Mouse (Mus musculus) gastrocnemius, postnatal 4 days (tissue): ENCODE measurements at regions not wholly inside any gene's neighbourhood (a gene's known extent, or its start where the extent isn't known, plus 50 kb on each side); places are given as distances from the start of the nearest gene placed in this dataset.
"Not testable (repeated sequence)": the region's sequence is repeated elsewhere in the genome, so short reads cannot be mapped to it uniquely, and the experiment has no call there.

Experiments
- DNase-seq, 2 experiments: peaks; one replicate each; pipeline ENCODE4 v3.0.0; 2021 to 2022; ENCODE audit warnings: low spot score in 2 of 2, mixed read lengths in 2 of 2

DNA sequence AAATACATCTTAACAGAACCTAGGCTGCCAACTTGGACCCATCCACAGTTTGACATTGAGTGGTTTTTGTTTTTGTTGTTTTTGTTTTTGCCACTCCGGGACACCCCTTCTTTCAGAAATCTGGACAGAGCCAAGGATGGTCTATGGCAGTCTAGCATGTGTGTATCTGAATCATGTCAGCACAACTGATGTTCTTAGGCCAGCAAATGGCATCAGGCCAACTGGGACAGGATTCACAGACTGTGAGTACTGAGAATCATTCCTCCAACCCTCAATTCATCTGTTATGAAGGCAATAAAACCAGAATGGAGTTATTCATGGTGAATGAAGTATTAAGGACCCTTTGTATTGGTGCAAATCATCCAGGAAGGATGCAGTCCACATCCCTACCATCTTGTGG, 1372.5 kb upstream of the Rag2 start:
- DNase-seq: no peak

DNA sequence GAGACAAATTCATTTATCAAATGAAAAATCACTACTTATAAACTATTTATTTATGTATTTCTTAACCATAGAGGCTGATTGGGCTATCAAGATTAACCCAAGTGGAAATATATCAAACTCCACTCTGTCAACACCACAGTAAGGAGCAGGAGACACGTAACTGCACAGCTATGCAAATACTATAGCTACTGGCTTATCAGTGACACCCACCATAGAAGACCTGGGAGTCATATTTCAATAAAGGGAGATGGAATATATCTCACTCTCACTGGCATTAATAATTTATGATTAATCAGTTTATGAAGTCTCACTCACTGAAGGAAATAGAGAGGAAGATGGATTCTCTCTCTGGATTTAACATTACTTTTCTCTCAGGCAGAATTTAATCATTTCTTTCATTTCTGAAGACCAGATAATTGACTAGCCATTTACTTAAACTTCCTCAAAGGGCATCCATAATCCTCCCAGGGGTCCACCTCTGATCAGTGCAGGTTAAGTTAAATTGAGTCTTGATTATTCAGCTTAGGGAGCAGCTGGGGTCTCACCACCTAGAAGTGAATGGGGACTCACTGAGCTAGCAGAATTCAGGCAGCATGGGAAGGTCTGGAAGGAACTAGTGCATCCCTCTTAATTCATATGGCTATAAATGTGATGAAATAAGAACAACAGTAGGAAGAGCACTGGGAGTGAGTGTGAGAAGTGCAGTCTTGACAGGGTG, 1365.2 kb upstream of the Rag2 start:
- no peak for DNase-seq

DNA sequence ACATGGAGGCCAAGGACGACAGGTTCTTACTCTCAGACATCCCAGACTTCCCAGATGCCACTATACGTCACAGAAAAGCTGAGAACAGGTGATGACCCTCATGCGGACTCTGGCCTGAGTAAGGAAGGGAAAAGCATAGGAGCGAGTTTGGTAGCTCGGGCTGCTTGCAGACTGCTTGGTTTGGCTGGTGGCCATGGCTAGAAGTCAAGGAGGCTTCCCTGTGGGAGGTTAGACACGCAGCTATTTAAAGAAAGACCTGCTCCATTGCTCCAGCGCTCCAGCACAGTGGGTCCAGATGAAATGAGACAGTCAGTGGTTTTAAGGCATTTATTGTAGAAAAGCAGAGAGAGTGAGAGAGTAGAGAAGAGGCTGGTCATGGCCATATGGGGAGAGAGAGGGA, 1318.0 kb upstream of the Rag2 start:
- no peak for DNase-seq

DNA sequence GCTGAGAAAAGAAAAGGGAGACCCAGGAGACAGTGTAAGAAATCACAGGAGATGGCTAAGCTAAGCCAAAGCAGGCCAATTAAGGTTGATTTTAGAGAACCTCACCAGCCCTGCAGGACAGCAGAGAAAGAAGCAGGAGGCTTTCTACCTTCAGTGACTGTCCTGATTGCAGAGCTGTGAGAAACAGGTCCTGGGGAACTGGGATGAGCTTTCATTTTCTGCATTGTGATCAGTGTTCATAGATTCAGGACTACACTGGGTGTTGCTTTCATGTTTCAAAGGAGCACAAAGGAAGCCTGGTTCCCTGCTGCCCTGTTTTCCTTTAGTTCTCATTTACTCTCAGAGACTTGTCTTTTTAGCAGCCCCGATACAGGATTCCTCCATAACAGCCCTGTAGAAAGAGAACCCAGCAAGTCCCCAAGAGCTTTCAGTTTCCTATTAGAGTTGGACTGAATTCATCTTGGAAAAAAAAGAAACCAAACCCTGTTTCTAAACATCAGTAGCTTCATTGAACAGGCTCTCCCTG, 1311.7 kb upstream of the Rag2 start:
- no peak for DNase-seq

DNA sequence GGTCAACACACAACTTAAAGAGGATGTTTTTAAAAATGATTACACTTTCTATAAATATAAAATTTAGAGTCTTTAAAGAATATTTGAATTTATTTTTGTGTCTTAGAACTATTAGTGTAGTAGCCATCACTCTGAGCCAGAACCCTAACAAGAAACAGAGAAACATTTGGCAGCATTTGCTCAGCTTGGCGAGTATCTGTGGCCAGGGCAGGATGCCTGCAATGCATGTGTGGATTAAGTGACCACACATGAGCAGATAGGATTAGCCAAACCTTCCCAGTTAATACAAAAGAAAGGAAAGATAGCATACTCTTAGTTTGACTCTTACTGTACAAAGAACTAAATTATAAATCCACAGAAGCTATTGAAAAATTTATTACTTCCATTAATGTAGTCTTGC, 1304.1 kb upstream of the Rag2 start:
- peak in 1 of 2 experiments; percentile 12 for DNase-seq

DNA sequence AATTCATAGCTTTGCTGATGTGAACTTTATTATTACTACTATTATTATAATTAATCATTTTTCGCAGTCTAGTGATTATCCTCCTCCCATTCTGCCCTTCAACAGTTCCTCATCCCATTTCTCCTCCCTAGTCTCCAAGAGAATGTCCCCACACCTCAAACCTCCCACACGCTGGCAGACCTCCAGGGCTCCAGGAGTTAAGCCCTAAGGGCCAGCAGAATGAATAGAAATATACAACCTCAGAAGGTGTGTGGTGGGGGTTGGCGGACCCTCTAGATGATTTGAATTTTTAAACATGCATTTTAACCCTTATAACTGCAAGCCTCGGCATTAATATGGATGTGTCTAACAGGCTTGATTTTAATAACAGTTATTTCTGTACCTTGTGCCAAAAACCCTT, 1283.8 kb upstream of the Rag2 start:
- no peak for DNase-seq

DNA sequence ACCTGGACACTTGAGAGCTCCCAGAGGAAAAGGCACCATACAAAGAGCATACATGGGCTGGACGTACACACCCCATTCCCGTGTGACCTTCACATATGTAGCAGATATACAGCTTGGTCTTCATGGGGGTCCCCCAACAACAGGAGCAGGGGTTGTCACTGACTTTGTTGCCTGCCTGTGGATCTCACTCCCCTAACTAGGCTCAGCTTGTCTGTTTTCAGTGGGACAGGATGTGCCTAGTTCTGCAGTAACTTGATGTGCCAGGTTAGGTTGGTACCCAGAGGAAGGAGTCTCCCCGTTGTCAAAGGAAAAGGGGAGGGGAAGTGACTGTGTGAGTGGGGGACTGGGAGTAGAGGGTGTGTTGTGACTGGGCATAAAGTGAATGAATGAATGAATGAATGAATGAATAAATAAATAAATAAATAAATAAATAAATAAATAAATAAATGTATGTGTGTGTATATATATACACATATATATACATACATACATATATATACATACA, 1279.5 kb upstream of the Rag2 start:
- no peak for DNase-seq

DNA sequence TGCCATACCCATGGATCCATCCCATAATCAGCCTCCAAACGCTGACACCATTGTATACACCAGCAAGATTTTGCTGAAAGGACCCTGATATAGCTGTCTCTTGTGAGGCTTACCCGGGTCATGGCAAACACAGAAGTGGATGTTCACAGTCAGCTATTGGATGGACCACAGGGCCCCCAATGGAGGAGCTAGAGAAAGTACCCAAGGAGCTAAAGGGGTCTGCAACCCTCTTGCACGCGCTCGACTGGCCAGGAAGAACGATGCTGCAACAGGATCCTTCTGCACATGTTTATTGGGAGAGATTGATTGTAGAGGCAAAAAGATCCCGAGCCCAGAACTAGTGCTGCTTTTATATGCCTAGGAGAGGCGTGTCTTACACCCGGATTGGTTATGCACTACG, 1258.9 kb upstream of the Rag2 start:
- DNase-seq: not testable (repeated sequence)

DNA sequence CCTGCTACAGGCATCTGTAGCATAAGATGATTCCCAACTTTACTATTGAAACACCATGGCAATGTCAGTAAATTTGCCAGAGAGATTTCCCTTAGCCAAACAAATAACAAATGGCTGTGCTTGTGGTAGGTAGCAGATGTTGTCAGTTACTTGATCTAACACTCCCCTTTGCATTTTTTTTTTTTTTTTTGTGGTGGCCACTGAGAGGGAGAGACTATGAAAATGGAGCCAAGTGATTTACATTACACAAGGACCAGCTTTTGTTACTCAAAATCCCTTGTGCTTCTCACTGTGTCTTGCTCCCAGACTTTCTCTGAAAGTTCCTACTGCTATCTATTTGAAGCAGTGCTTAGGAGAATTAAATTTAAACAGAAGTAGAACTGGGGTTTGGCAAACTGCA, 1224.7 kb upstream of the Rag2 start:
- DNase-seq: no peak

DNA sequence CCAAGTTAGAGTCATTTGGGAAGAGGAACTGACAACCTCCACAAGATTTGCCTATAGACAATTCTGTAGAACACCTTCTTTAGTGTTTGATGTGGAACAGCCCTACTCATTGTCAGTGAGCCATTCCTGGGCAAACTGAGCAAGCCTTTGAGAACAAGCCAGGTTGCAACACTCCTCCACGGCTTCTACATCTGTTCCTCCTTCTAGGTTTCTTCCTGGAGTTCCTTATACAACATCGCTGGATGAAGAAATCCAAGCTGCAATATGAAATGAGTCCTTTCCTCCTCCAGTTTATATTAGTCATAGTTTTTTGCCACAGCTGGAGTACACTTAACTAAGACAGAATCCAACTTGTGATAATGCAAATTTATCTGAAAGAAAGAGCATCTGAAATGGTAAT, 1197.9 kb upstream of the Rag2 start:
- DNase-seq: no peak

DNA sequence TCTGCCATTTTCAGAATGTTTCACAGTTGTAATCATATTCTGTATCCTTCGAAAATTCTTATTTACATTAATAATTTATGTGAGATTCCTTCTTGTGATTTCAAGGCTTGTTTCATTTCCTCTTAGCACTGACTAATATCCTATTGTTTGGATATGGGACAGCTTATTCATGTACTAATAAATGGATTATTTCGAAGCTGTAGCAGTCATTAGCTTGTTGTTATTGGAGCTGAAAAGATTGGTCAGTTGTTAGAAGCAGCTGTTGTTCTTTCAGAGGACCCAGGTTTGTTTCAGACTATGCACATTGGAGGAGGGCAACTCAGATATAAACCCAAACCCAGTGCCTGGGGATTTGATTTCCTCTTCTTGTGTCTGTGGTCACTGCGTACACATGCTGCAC, 1189.5 kb upstream of the Rag2 start:
- no peak for DNase-seq

DNA sequence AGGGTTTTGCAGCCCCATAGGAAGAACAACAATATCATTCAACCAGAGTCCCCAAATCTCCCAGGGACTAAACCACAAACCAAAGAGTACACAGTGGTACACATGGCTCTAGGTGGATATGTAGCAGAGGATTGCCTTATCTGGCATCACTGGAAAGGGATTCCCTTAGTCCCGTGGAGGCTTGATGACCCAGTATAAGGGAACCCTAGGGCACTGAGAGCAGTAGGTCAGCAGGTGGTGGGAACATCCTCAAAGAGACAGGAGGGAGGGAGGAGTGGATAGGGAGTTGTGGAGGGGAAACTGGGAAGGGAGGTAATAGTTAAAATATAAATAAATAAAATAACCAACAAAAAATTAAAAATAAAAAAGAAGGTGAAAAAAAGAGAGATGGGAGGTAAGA, 1178.7 kb upstream of the Rag2 start:
- DNase-seq: no peak

DNA sequence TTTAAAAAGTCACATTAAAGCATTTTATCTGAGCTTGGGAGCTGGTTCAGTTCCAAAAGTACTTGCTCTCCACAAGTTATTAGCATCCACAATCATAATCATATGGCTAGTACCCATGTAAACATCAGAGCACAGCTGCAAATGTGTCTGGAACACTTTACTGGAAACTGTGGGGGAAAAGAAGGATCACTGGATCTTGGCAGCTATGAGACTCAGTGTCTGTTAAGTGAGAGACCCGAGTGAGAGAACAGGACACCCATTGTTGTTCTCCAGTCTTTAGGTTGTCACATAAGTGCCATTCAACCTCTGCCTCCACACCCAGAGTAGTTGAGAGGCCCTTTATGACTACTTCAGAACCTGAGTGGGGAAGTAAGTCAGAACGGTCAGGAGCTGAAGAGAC, 1178.2 kb upstream of the Rag2 start:
- DNase-seq: no peak

DNA sequence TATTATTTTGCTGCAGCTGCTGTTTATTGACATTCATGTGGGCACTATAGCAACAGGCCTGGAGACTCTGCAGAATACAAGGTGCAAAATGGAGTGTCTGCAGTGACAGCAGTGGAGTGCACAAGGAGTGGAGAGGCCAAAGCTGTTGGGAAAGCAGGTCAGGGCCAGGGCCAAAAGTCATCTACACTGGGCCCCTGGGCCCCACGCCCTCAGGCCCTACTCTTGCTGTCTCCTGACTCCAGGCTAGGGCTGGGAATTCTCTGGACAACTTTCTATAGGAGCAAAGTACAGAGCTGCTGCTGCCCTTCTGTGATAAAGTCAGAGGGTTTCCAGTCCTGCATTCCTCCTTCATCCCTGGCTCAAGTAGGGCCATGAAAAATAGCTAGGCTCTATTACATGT, 1164.9 kb upstream of the Rag2 start:
- DNase-seq: not testable (repeated sequence)

DNA sequence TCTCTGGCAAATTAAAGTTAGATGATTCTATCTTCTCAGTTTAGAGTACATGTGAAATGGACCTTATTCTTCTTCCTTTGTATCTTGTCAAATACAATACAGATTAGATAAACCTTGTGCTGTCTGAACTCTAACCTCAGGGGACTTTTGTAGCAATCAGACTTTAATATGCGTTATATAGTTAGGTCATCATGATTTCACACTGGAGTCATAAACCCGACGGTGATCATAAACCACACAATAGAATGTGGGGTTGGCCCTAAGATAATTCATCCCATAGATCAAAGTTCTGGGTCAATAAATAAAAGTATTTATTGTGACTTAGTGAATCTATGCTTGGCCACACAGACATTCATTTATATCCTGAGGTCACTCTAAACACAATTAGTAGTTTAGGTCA, 1138.3 kb upstream of the Rag2 start:
- DNase-seq: not testable (repeated sequence)

DNA sequence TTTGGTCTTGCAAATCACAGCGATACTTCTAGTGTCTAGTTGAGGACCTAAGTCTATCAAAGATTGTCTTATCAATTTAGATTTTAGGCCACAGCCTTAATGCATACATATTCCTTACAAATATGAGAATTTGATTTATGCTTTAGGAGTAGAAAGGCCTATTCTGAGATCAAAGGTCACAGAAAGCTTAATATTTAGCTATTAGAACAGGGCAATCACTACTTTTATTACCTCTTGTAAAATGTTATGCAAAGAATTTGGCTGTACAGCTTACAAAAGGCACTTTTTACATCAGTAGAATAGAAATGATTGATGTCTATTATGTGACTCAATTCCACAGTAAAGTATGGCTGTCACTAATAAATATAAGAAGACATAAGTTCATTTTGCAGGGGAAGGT, 1119.4 kb upstream of the Rag2 start:
- not testable (repeated sequence) for DNase-seq
